Mouse (Mus musculus) fibroblast of lung, adult 2 months (primary cell): Measurements from ENCODE around the gene Tmod2.
"Not testable (repeated sequence)": the region's sequence is repeated elsewhere in the genome, so short reads cannot be mapped to it uniquely, and the experiment has no call there.

Experiments used
- DNase-seq: peaks from one replicate; pipeline ENCODE4 v3.0.0-alpha.2; 2011; ENCODE audit warnings: low read depth

Tmod2 gene

DNA sequence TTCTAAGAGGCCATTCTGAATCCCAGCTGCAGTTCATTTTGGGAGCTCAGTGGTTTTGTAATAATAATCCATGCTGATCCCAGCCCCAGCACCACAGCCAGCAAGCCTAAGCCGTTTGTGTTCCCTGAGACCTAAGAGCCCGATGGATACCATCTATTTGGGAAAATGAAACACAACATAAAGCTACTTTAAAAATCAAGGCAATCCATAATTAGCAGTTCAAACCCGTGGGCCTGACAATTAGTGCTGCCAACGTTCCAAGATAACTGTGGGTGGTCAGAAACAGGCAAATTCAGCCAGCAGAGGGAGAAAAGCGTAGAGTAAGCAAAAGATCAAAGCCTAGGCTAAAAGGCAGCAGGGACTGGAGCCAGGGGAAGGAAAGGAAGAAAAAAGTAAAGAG is 59.8 kb downstream of the Tmod2 start:
- no peak for DNase-seq

- no peak for DNase-seq
Measured at GRCm38 (mm10) chr9:75549010-75549409, 62.1 kb downstream of the Tmod2 start.

DNA sequence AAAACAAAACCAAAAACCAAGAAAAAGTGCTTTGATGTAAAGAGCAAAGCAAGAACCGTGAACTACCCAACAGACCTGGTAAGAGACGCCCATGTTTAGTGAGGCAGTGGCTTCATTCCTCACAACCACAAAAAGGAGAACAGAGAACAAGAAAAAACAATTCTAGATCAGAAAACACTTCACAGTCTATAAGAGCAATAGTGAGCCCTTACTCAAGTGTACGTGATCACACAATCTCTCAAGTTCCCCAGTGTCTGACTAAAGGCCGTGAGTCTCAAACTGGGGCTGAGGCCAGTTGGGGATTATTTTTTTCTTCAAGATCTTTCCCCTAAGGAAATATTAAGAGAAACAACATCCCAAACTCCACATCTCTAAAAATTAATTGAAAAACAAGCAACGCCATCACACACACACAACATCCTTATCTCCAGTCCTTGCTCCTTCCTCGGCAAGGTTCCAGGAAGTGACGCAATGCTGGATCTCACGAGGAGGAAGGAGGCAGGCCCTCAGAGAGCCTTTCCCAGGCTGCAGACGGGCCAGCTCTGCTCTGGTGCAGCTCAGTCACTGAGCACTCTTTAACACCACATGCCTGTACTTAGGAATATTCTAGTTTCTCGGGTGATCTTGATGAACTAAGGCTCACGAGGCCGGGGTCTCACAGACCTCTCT is 64.1 kb downstream of the Tmod2 start:
- no peak for DNase-seq

GRCm38 (mm10) chr9:75545514-75545913 is 65.6 kb downstream of the Tmod2 start:
- DNase-seq = no peak

DNA sequence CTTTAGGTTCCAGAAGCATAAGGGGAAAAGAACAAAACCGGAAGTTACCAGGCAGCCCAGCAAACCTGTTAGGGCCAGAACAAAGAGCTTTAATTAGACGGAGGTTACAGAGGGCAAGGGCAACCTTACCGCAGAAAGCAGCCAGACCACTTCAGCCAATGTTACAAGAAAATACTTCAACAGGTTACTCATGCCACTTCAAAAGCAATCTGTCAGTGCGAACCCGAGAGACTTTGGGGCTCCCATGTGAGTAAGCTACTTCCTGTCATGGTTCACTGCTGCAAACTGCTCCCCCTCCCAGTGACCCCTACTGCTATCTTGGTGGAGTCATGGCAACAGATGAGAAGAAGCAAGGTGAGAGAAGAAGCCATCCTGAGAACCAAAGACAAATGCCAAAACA is 69.6 kb downstream of the Tmod2 start:
- DNase-seq = no peak

GRCm38 (mm10) chr9:75536422-75536821 is 74.7 kb downstream of the Tmod2 start:
- DNase-seq = no peak

DNA sequence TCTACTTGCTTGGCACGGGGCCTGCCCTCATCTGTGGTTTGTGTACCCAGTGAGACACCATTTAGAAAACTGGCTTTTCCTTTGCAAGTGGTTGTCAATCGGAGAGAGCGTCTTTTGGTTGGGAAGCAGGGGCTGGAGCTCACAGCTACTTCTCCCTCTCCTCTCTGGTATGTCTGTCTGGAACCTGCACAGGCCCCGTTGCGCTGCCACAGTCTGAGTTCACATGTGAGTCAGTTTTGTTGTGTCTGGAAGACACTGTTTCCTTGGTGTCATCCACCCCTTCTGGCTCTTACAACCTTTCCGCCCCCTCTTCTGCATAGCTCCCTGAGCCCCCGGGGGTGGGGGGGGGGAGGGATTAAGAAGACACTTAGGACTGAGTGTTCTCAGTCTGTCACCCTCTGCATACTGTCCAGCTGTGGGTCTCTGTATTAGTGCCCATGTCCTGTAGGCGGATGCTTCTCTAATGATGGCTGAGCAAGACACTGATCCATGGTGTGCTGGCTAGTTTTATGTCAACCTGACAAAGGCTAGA is 76.6 kb downstream of the Tmod2 start:
- DNase-seq = peak; percentile 33

DNA sequence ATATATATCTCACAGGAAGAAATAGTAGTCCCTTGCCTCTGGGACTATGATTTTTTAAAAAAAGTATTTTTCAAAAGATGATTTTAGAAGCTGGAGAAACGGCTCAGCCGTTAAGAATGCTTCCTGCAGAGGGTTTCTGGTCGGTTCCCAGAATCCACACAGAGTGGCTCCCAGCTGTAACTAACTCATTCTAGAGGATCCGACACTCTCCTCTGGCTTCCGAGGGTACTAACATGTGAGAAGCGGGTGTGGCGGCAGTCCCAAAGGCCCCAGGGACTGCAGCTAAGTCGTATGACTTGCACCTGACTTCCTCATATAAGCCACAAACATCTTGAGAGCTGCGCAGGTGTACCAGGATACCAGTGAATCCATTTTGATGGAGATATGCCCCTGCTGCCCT is 78.1 kb downstream of the Tmod2 start:
- not testable (repeated sequence) for DNase-seq

DNA sequence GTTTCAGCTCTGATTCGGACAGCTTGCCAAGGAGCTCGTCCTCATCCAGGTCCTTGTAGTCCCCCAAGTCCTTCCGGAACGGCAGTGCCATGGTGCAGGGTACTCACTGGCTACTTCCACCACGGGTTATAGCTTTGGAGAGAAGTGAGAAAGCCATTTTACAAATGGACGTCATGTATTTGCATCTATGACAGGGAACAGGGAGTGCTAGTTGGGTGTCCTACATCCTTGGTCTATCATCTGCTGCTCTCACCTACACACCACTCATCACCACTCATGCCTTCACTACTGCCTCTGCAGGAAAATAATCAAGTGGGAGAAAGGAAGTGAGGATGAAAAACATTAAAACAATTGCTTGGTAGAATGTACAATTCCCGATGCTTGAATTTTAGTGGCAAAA is 78.7 kb downstream of the Tmod2 start:
- DNase-seq = no peak

- no peak for DNase-seq
Measured at GRCm38 (mm10) chr9:75529358-75529757, 81.8 kb downstream of the Tmod2 start.

GRCm38 (mm10) chr9:75528096-75528495 is 83.0 kb downstream of the Tmod2 start:
- no peak for DNase-seq

DNA sequence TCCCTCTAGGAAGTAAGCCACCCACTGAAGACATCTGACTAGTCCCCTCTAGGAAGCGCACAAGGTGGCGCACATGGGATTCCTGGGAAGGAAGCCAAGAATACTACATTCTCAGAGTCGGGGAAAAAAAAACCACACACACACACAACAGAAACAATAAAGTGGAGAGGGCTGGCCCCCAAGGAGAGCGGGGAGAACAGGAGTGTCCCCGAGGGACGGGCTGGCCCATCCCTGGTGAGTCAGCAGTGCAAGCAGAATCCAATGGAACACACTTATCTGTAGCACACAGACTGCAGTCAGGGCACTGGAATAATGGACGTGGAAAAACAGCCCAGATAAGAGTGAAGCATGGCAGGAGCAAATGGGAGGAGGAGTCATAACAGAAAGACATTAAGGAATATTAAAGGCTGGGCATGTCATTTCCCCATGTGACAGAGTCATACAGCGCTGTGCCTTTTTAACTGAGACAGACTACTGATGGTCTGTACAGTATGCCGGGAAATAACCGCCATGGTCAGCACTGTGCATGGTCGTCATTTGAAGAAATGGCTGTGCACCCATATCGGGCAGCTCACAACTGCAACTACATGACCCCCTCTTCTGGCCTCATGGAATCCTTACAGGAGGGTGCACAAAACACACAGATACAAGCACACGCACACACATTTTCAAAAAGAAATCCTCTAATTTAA is 83.6 kb downstream of the Tmod2 start:
- DNase-seq = no peak

DNA sequence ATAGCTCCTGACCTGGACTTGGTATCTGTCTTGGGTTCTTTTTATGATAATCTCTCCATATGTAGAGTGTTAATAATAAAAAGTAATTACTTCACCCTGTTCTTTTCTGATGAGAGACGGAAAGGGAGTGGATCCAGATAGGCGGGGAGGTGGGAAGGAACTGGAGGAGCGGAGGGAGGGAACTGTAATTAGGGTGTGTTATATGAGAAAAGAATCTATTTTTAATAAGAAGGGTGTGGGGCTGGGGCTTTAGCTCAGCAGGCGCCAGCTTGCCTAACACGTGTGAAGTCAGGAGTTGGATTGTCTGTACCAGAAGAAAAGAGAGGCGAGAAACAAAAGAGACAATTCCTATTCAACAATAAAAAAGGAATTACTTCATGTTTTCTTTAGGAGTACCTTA is 87.5 kb downstream of the Tmod2 start:
- DNase-seq = no peak

DNA sequence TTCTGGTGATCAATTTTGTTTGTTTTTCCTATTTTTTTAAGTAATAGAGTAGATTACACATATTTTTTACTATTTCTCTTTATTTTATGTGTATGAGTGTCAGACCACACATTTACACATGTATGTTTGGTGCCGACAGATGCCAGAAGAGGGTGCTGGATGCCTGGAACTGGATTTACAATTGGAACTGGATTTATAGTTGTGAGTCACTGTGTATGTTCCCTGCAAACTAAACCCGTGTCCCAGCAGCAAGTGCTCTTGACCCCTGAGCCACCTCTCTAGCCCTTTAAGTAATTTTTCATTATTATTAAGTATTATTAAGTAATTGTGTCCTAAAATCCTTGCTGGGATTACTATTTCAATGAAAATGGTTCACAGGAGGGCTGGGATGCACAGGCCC is 88.9 kb downstream of the Tmod2 start:
- no peak for DNase-seq

GRCm38 (mm10) chr9:75521788-75522187 is 89.3 kb downstream of the Tmod2 start:
- no peak for DNase-seq

- no peak for DNase-seq
Measured at GRCm38 (mm10) chr9:75520940-75521339, 90.2 kb downstream of the Tmod2 start.

DNA sequence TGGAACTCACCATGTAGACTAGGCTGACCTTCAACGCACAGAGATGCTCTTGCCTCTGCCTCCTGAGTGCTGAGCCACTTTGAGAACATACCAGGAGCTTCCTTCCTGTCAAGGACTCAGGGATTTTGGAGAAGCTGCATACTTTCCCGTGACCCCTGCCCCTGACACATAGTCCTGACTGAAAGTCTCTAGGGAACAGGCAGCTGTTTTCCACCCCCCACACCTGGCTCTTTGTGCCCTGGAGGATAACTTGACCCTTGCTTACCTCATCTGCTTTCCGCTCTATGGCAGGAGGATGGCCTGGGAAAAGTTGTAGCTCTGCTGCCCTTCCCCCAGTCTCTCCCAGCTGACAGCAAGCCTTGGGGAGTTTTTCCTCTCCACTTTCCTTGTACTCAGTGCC is 93.4 kb downstream of the Tmod2 start:
- DNase-seq = no peak
